Mouse (Mus musculus) lung, adult 2 months (tissue): ENCODE data around the gene Med20.

ENCODE experiments used
- CTCF ChIP-seq: fragments of 200-500 bp; IDR thresholded peaks from 2 replicates; pipeline ENCODE4 v1.5.1; 2011; ENCODE audit warnings: mild to moderate bottlenecking, low read length, control low read depth; ENCODE audit not compliant: insufficient read depth
- POLR2A ChIP-seq: fragments of 200-500 bp; IDR thresholded peaks from 2 replicates; pipeline ENCODE4 v1.6.1; 2011; ENCODE audit warnings: low read depth, mild to moderate bottlenecking, control low read depth, low read length, borderline replicate concordance; ENCODE audit errors: extremely low read depth

DNA sequence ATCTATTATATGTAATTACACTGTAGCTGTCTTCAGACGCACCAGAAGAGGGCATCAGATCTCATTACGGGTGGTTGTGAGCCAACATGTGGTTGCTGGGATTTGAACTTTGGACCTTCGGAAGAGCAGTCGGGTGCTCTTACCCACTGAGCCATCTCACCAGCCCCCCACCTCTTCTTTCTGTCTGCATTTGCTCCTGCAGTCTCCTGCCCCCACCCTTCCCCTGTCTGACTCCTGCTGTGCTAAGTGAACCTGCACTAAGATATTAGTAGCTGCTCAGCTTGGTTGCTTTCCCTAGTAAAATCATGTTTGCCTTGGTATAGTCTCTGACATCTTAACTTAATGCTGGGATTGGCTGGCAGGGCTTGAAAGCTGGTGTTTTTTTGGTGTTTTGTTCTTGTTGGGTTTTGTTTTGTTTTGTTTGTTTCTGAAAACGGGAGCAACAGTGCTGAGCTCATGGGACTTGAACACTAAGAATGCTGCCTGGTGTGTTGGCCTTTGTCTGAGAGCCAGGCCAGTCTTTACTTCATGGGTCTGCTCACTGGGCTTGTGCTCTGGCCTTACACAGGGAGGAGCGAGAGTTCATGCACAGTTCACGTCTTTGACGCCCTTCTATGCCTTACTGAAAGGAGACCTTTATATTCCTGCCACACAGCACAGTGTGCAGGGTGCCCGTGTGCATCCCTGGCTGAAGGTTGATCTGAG lies 51.8 kb downstream of the Med20 start:
- no peak for TF ChIP-seq CTCF
- no peak for TF ChIP-seq POLR2A
